Mouse (Mus musculus) heart, embryonic 15.5 days (tissue): Measurements from ENCODE around the gene Vsig10. TPM values are rescaled to one million over a fixed set of nuclear protein-coding genes. Genes with fewer than 3 reads are reported as not detected.

Source experiments
- ATAC-seq: fragments of 200-750 bp; cut with Nextera tagmentation; replicated peaks from 2 replicates; pipeline ENCODE4 v1.8.0; 2017; ENCODE audit warnings: low read depth, moderate TSS enrichment; ENCODE audit not compliant: insufficient number of reproducible peaks, insufficient read depth, low FRiP score
- H3K27ac ChIP-seq: fragments of 300-500 bp; sonication (generic); 2 replicates; pipeline ENCODE4 v1.5.1; 2015; ENCODE audit warnings: mild to moderate bottlenecking, inconsistent platforms
- H3K27me3 ChIP-seq: fragments of 300-500 bp; sonication (generic); 2 replicates; pipeline ENCODE4 v1.6.1; 2015; ENCODE audit warnings: inconsistent platforms
- H3K36me3 ChIP-seq: fragments of 300-500 bp; sonication (generic); 2 replicates; pipeline ENCODE4 v1.6.1; 2015; ENCODE audit warnings: mild to moderate bottlenecking, inconsistent platforms
- H3K4me1 ChIP-seq: fragments of 300-500 bp; sonication (generic); replicated peaks from 2 replicates; pipeline ENCODE4 v1.6.1; 2015; ENCODE audit warnings: inconsistent platforms
- H3K4me2 ChIP-seq: fragments of 300-500 bp; sonication (generic); 2 replicates; pipeline ENCODE4 v1.6.1; 2015; ENCODE audit warnings: inconsistent platforms, mild to moderate bottlenecking, moderate library complexity
- H3K4me3 ChIP-seq: fragments of 300-500 bp; sonication (generic); 2 replicates; pipeline ENCODE4 v1.5.1; 2015; ENCODE audit warnings: mild to moderate bottlenecking, inconsistent platforms
- H3K9ac ChIP-seq: fragments of 300-500 bp; sonication (generic); 2 replicates; pipeline ENCODE4 v1.6.1; 2015; ENCODE audit warnings: mild to moderate bottlenecking, inconsistent platforms
- H3K9me3 ChIP-seq: fragments of 300-500 bp; sonication (generic); replicated peaks from 2 replicates; pipeline ENCODE4 v1.6.1; 2016; ENCODE audit warnings: inconsistent platforms
- WGBS: fragments of 180-500 bp; shearing (Covaris S2); methylation state at CpG from one replicate; pipeline ENCODE4 v1.1.7; 2015; ENCODE audit warnings: mixed read lengths; 5-methylcytosine and 5-hydroxymethylcytosine counted together
- polyA plus RNA-seq: library from polyadenylated mRNA; unstranded; fragments of >200 nt; fragmentation: Nextera tagmentation; extraction: Ambion mirVana; gene quantifications from 2 replicates; pipeline ENCODE4 v1.2.1, GENCODE M21; 2015

Gene Vsig10
- polyA plus RNA-seq, 1 experiment from 2014 or later: 6.7 TPM

DNA sequence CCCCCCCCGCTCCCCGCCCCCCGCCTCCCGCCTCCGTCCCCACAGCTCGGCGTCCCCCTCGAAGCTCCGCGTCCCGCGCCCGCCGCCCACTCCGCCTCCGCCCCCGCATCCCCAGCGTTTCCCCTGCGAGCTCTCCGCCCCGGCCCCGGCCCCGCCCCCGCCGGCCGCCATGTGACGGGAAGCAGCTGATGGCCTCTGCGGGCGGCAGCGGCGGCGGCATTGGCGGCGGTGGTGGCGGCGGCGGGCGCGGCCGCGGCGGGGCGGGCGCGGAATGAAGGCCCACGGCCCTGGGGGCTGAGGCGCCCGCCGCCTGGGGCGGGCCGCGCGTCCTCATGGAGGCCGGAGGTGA is 38.2 kb downstream of the Vsig10 start, which contains the start of gene Wsb2:
Wsb2 (plus strand) TSS at position 176 of the 349 bp plus-strand sequence.
- peak within 1 kb of the TSS; percentile 97 for H3K27ac ChIP-seq
- peak within 1 kb of the TSS; percentile 77 for H3K4me2 ChIP-seq
- ATAC-seq: peak; percentile 70
- peaks cover 49% of the 10 kb centered on the region for H3K4me1 ChIP-seq
- peak within 1 kb of the TSS; percentile 94 for H3K9ac ChIP-seq
- H3K4me3 ChIP-seq: peak within 1 kb of the TSS; percentile 83
- no peaks in the 10 kb centered on the region for H3K9me3 ChIP-seq
- H3K27me3 ChIP-seq: no peaks in the 10 kb centered on the region
- WGBS: 0% methylated on average over 19 of the region's 54 CpGs
- H3K36me3 ChIP-seq: peaks cover 4% of the 10 kb centered on the region; the same call in 1 of the 2 replicates

DNA sequence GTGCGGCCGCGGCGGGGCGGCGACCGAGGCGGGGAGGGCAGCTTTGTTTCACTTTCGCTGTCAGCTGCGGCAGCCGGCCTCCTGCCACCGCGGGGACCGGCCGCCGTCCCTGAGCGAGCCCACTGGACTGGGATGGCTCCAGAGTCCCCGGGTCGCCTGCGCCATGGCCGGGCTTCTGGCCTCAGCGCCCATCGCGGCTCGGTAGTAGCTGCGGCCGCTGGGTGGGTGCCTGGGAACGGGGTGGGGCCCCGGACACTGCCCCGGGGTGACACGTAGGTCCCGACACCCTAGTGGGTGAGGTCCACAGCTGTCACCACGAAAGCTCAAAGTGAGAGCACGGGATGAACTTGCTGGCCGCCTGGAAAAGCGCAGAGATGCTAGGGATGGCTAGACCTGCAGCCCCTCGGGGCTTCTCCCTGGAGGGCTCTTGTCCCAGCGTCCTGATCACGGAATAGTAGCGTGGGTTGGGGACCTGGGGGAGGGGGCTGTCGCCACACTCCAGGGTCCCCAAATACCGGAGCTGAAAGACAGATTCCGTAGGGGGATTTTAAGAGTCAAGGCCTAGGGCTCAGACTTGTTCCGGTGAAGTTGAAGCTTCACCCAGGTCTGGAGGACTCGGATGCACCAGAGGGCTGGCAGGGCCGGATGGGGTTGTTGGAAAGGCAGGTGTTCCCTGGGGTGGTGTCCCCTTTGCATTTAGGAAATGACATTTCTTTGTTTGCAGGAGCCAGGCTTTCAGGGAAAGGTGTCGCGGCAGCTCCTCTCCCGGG is 38.8 kb downstream of the Vsig10 start:
- H3K4me3 ChIP-seq: peak overlapping the region; percentile 83
- ATAC-seq: peak; percentile 53
- H3K36me3 ChIP-seq: peaks cover 4% of the 10 kb centered on the region; the same call in 1 of the 2 replicates
- peaks cover 55% of the 10 kb centered on the region for H3K4me1 ChIP-seq
- no peaks in the 10 kb centered on the region for H3K9me3 ChIP-seq
- under 1% methylated on average over 46 of the region's 49 CpGs for WGBS
- no peaks in the 10 kb centered on the region for H3K27me3 ChIP-seq
- H3K9ac ChIP-seq: peak overlapping the region; percentile 94
- H3K4me2 ChIP-seq: peak overlapping the region; percentile 77
- peak overlapping the region; percentile 97 for H3K27ac ChIP-seq

DNA sequence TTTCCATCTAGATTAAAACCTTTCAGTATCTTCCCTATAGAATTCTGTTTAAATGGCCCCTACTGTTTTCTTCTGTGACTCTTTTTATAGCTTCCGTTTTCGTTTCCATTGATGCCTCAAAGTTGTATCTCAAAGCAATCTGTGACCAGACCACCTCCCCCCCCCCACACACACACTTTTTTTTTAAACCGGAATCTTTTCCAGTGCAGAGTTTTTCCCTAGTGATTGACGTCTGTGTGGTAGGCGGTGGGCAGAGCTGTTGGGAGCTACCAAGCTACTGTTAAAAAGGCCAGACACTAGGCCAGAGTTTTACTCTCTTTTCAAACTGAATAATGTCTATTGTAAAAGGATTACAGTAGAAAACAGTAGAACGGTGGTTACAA is 39.4 kb downstream of the Vsig10 start:
- no peaks in the 10 kb centered on the region for H3K9me3 ChIP-seq
- ATAC-seq: no peak
- H3K4me3 ChIP-seq: peak overlapping the region; percentile 83
- H3K27me3 ChIP-seq: no peaks in the 10 kb centered on the region
- peaks cover 60% of the 10 kb centered on the region for H3K4me1 ChIP-seq
- H3K27ac ChIP-seq: peak overlapping the region; percentile 97
- 8% methylated on average over 6 of the region's 6 CpGs for WGBS
- H3K9ac ChIP-seq: peak overlapping the region; percentile 94
- peak overlapping the region; percentile 77 for H3K4me2 ChIP-seq
- no peaks in the 10 kb centered on the region for H3K36me3 ChIP-seq

DNA sequence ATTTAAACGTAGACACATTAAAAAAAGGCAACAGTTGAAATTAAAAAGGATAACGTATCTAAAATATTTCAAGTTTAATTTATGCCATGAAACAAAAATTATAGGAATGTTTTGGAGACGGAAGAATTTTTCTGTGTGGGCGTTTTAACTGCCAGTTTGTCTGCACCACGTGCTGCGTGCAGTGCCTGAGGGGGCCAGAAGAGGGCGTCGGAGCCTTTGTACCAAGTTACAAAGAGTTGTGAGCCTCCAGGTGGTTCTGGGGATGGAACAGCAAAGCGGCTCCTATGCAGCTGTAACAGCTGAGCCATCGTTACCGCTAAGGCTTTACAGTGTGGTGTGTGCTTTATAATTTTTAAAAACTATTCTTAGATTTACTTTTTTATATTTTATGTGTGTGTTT is 39.8 kb downstream of the Vsig10 start:
- no peaks in the 10 kb centered on the region for H3K9me3 ChIP-seq
- no peaks in the 10 kb centered on the region for H3K27me3 ChIP-seq
- no peak overlapping the region for H3K9ac ChIP-seq
- no peak for ATAC-seq
- H3K4me3 ChIP-seq: 0 out of 2 replicates have a peak overlapping the region, but pooled peaks have one; percentile 83
- H3K36me3 ChIP-seq: peaks cover 1% of the 10 kb centered on the region; the same call in 1 of the 2 replicates
- H3K4me2 ChIP-seq: peak overlapping the region; percentile 77
- 41% methylated on average over 11 of the region's 11 CpGs for WGBS
- H3K27ac ChIP-seq: no peak overlapping the region
- peaks cover 65% of the 10 kb centered on the region for H3K4me1 ChIP-seq

DNA sequence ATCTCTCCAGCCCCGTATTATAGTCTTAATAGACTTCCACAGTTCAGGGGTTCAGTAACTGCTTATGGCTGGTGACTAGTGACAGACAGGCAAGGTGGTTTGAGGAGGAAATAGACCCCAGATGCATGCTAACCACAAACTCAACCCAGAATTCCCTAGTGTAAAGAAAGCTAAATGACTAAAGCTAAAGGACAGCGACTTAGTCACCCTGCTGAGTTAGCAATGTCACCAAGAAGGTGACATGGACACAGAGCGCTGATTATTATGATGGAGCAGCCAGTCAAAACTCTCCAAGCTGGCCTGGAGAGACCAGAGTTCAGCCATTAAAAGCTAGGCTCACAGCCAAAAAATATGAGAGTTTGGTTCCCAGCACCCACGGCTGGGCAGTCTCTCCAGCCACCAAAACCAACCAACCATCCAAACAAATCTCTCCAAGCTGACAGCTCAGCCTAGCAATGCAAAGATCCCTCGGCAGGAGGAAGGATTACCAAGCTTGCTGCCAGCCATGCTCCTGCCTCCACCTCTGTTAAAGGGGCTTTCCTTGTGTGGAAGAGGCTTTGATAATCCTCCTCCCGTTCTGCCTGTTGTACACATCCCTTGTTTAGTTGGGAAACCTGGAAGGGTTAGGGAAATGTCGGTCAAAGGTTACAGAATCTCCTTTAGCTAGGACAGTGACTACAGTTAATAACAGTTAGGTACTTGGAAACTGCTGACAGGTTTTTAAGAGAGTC is 40.8 kb downstream of the Vsig10 start:
- peaks cover 69% of the 10 kb centered on the region for H3K4me1 ChIP-seq

DNA sequence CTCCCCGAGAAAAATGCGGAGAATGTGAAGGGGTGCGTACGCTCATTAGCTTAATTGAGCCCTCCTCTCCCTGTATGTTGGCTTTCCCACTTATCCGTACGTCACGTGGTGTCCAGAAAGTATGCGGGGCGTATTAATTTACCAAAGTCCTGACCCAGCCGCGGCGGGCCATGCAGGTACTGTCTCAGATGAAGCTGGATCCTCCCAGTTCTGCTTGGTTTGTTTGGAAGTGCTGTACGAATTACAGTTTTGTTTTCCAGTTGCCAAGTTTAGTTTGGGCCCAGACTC is 41.3 kb downstream of the Vsig10 start:
- Histone ChIP-seq H3K27ac (peak overlapping the region; percentile 88), H3K4me1 (peaks cover 69% of the 10 kb centered on the region), H3K27me3 (no peaks in the 10 kb centered on the region), H3K9me3 (no peaks in the 10 kb centered on the region), H3K4me2 (peak overlapping the region; percentile 77), H3K4me3 (0 out of 2 replicates have a peak overlapping the region, but pooled peaks have one; percentile 7), H3K36me3 (peaks cover 8% of the 10 kb centered on the region), H3K9ac (no peak overlapping the region)
- WGBS: 44% methylated on average over 13 of the region's 13 CpGs
- ATAC-seq: no peak

More for the DNA sequence above, 40.8 kb downstream of the Vsig10 start:
- H3K4me3 ChIP-seq: 0 out of 2 replicates have a peak overlapping the region, but pooled peaks have one; percentile 7
- no peaks in the 10 kb centered on the region for H3K9me3 ChIP-seq
- H3K9ac ChIP-seq: no peak overlapping the region
- peaks cover 5% of the 10 kb centered on the region for H3K36me3 ChIP-seq
- peak overlapping the region; percentile 77 for H3K4me2 ChIP-seq
- no peak for ATAC-seq
- no peaks in the 10 kb centered on the region for H3K27me3 ChIP-seq
- peak overlapping the region; percentile 88 for H3K27ac ChIP-seq
- WGBS: 26% methylated on average over 7 of the region's 7 CpGs

DNA sequence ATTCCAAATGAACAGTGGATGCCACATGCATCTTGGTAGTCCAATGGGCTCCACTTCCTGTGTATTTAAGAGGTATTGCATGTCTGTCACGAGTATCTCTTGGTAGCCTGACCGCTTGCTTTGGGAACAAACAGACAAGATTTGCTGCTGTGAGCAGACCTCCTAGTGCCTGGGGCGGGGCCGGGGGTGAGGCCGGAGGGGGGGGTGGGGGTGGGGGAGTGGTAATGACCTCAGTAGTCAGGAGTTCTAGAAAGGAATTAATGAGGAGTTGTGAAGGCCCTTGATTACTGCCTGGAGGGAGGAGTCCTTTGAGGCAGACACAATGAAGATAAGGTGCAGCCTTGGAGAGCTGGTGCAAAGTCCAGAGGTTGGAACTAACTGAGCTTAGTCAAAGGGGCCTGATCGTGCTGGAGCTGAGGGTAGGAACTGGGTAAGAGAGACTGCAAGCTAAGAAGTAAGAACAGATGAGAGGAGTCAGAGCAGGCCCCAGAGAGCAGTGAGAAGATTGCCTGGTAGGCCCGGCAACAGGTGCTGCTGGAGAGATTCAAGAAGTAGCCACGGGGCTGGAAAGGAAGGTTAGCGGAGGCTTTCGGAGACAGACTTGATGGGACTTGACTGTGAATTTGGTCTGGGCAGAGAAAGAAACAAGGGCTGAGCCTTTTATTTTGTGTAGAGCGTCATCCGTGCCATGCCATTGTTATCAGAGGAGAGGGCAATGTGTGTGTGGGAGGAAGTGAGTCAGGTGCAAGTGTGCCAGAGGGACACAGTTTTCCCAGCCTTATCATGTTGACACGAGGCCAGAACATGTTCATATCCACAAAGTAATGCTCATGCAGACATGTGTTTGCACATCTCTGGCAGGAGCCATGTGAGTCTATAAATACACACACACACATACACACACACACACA is 42.0 kb downstream of the Vsig10 start:
- peak overlapping the region; percentile 39 for H3K9ac ChIP-seq
- peak overlapping the region; percentile 77 for H3K4me2 ChIP-seq

DNA sequence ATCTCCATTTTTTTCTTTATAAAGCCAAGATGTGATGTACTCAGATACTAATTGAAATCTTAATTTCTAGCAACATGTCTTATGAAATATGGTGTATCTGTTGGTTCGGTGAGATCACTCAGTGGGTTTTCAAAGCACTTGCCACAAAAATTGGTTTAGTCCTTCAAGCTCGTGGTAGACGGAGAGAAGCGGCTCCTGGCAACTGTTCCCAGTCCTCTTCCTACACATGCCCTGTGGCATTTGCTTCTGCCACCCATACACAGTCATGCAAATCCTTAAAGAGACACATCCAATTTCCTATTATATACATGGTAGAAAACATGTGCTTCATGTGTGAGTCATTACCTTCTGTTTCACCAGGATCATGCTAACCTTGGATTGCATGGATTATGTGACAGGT is 42.7 kb downstream of the Vsig10 start:
- H3K4me1 ChIP-seq: peaks cover 61% of the 10 kb centered on the region
- no peak overlapping the region for H3K4me2 ChIP-seq
- 68% methylated on average over 4 of the region's 4 CpGs for WGBS
- H3K27ac ChIP-seq: peak overlapping the region; percentile 44
- no peak for ATAC-seq
- no peaks in the 10 kb centered on the region for H3K9me3 ChIP-seq
- peaks cover 13% of the 10 kb centered on the region for H3K36me3 ChIP-seq
- H3K9ac ChIP-seq: no peak overlapping the region
- H3K4me3 ChIP-seq: no peak overlapping the region
- H3K27me3 ChIP-seq: no peaks in the 10 kb centered on the region

More for the DNA sequence above, 42.0 kb downstream of the Vsig10 start:
- Histone ChIP-seq H3K4me1 (peaks cover 68% of the 10 kb centered on the region), H3K4me3 (no peak overlapping the region), H3K27me3 (no peaks in the 10 kb centered on the region), H3K27ac (peak overlapping the region; percentile 88), H3K36me3 (peaks cover 12% of the 10 kb centered on the region), H3K9me3 (no peaks in the 10 kb centered on the region)
- ATAC-seq: no peak; the same call in 1 of the 2 replicates
- WGBS: 23% methylated on average over 13 of the region's 13 CpGs

DNA sequence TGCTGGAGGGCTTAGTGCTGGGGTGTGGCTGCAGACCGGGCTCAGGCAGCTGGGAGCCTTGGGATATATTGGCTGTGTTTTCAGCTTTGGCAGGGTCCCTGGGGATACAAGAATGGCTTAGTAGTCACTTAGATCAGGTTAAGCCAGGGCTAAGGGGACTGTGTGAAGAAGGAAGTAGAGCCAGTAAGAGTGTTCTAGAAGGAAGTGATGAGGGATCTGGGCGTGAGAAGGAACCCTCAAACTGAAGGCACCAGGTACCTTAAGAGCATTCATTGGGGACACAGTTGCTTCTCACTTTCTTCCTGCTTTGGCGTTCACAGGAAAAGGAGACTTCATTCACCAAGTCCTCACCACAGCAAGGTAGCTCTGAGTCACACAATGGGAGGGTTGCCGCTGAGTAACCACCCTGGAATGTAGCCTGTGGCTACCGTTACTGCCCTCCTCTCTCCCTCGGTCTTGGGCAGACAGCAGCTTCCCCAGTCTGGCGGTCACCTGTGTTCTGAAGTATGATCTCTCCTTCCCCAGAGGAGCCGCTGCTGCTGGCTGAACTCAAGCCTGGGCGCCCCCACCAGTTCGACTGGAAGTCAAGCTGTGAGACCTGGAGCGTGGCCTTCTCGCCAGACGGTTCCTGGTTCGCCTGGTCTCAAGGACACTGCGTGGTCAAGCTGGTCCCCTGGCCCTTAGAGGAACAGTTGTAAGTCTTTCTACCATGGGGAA is 44.3 kb downstream of the Vsig10 start:
- H3K27me3 ChIP-seq: no peaks in the 10 kb centered on the region
- H3K4me2 ChIP-seq: no peak overlapping the region
- H3K9ac ChIP-seq: peak overlapping the region; percentile 3; the same call in 1 of the 2 replicates
- peaks cover 59% of the 10 kb centered on the region for H3K4me1 ChIP-seq
- peaks cover 26% of the 10 kb centered on the region for H3K36me3 ChIP-seq
- ATAC-seq: no peak
- WGBS: 41% methylated on average over 15 of the region's 15 CpGs
- H3K27ac ChIP-seq: peak overlapping the region; percentile 56
- no peak overlapping the region for H3K4me3 ChIP-seq
- no peaks in the 10 kb centered on the region for H3K9me3 ChIP-seq

DNA sequence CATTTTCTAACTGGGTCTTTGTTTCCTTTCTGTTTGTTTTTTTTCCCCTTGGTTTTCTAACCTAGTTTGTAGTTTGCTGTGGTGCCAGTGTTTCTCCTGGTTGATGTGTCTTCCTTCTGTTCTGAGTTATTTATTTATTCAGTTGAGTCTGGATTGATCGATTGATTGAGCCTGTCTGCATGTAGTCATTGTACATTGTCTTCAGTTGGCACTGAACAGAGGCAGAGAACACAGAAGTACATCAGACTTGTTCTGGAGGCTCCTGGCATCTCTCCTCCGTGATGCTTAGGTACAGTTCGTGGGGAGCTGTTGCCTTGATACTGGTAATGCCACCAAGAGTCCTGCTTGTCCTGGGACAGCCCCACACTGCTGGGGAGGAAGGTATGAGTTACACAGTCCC is 45.9 kb downstream of the Vsig10 start:
- ATAC-seq: no peak
- Histone ChIP-seq H3K36me3 (peaks cover 37% of the 10 kb centered on the region), H3K27me3 (no peaks in the 10 kb centered on the region), H3K9me3 (no peaks in the 10 kb centered on the region), H3K4me3 (no peak overlapping the region), H3K4me2 (no peak overlapping the region), H3K4me1 (peaks cover 44% of the 10 kb centered on the region), H3K9ac (no peak overlapping the region), H3K27ac (no peak overlapping the region)
- 84% methylated on average over 3 of the region's 3 CpGs for WGBS
